Mouse (Mus musculus): ENCODE data around the gene Sco2. TPM values are rescaled to one million over a fixed set of nuclear protein-coding genes. Genes with fewer than 3 reads are reported as not detected.

Gene Sco2
- polyA plus RNA-seq, 1 experiment = 26.6 TPM

DNA sequence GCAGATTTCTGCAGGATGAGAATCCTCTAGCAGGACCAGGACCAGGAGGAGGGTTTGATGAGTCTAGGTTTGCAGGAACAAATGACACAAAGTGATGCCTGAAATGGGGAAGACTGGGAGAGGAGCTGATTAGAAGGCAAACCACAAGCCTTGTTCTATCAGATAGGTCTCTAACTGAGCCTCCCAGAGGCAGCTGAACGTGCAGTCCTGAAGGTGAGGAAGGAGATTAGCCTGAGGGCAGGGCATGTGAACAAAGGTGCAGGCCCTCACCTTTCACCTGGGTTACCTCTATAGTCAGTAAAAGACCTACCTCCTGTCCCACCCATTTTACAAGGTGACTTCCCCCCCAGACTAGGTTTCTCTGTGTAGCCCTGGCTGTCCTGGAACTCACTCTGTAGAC is 26.1 kb upstream of the Sco2 start:
- Histone ChIP-seq H3K27ac (ENCODE audit: insufficient read depth, low read length) (no peak overlapping the region), H3K36me3 (ENCODE audit: control insufficient read depth, insufficient read depth, low read length) (no peaks in the 10 kb centered on the region), H3K4me3 (ENCODE audit: extremely low read depth, insufficient read depth, insufficient read length) (no peak overlapping the region), H3K4me1 (ENCODE audit: control insufficient read depth, insufficient read depth, insufficient read length) (no peaks in the 10 kb centered on the region), H3K27me3 (ENCODE audit: control insufficient read depth, insufficient read depth, low read length) (no peaks in the 10 kb centered on the region)
- TF ChIP-seq CTCF (IDR thresholded peaks at IDR 0.05; ENCODE audit: extremely low read depth, insufficient read depth, insufficient read length, insufficient replicate concordance) (no peak), POLR2A (IDR thresholded peaks at IDR 0.05; ENCODE audit: low read depth, low read length) (no peak)
- 73% methylated on average over 1 of the region's 1 CpGs for WGBS
- no peak for DNase-seq (ENCODE audit: low read depth in 1 of 2, low spot score in 2 of 2)

DNA sequence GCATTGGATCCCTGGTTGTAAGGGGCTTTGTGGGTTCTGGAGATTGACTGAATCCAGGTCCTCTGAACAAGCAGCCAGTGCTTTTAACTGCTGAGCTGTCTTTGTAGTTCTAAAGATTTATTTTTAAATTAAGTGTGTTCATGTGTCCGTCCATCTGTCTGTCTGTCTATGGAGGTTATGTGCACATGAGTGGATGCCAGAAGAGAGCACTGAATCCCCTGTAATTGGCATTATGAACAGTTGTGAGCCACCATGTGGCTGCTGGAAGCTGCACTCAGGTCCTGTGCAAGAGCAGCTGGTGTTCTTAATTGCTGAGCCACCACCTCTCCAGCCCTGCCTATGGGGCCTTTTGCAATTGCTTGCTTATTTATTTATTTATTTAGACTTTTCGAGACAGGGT is 24.5 kb upstream of the Sco2 start:
- WGBS = 96% methylated on average over 2 of the region's 2 CpGs
- TF ChIP-seq CTCF (IDR thresholded peaks at IDR 0.05; ENCODE audit: extremely low read depth, insufficient read depth, insufficient read length, insufficient replicate concordance) (no peak), POLR2A (IDR thresholded peaks at IDR 0.05; ENCODE audit: low read depth, low read length) (no peak)
- Histone ChIP-seq H3K27ac (ENCODE audit: insufficient read depth, low read length) (no peak overlapping the region), H3K4me3 (ENCODE audit: extremely low read depth, insufficient read depth, insufficient read length) (no peak overlapping the region), H3K4me1 (ENCODE audit: control insufficient read depth, insufficient read depth, insufficient read length) (no peaks in the 10 kb centered on the region), H3K27me3 (ENCODE audit: control insufficient read depth, insufficient read depth, low read length) (no peaks in the 10 kb centered on the region), H3K36me3 (ENCODE audit: control insufficient read depth, insufficient read depth, low read length) (no peaks in the 10 kb centered on the region)
- DNase-seq (ENCODE audit: low read depth in 1 of 2, low spot score in 2 of 2) = no peak

DNA sequence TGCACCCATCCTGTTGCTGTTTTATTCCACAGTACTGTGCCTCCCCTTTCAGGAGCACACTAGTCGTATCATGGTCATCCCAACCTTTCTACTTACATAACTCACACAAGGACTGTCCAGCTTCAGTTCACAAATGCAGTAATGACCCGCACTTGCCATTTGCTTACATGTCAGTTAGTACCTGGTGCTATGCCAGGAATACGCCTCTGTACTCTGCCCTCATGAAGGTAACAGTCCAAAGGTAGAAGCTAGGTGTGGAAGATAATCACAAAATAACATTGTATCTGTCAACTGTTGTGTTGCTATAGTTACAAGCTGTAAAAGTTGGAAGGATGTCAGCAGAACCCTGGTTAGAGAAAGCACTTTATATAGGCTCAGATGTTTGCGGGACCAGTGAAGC is 23.2 kb upstream of the Sco2 start:
- H3K4me3 ChIP-seq (ENCODE audit: extremely low read depth, insufficient read depth, insufficient read length) = no peak overlapping the region
- H3K27ac ChIP-seq (ENCODE audit: insufficient read depth, low read length) = no peak overlapping the region
- TF ChIP-seq CTCF (IDR thresholded peaks at IDR 0.05; ENCODE audit: extremely low read depth, insufficient read depth, insufficient read length, insufficient replicate concordance) = no peak
- TF ChIP-seq POLR2A (IDR thresholded peaks at IDR 0.05; ENCODE audit: low read depth, low read length) = no peak
- DNase-seq (ENCODE audit: low read depth in 1 of 2, low spot score in 2 of 2) = no peak
- no peaks in the 10 kb centered on the region for H3K4me1 ChIP-seq (ENCODE audit: control insufficient read depth, insufficient read depth, insufficient read length)
- 95% methylated on average over 4 of the region's 4 CpGs for WGBS
- no peaks in the 10 kb centered on the region for H3K36me3 ChIP-seq (ENCODE audit: control insufficient read depth, insufficient read depth, low read length)
- no peaks in the 10 kb centered on the region for H3K27me3 ChIP-seq (ENCODE audit: control insufficient read depth, insufficient read depth, low read length)

GRCm38 (mm10) chr15:89390081-89390480 is 16.4 kb upstream of the Sco2 start:
- Histone ChIP-seq H3K27ac (ENCODE audit: insufficient read depth, low read length) (no peak overlapping the region), H3K4me3 (ENCODE audit: extremely low read depth, insufficient read depth, insufficient read length) (no peak overlapping the region), H3K27me3 (ENCODE audit: control insufficient read depth, insufficient read depth, low read length) (no peaks in the 10 kb centered on the region), H3K36me3 (ENCODE audit: control insufficient read depth, insufficient read depth, low read length) (no peaks in the 10 kb centered on the region), H3K4me1 (ENCODE audit: control insufficient read depth, insufficient read depth, insufficient read length) (no peaks in the 10 kb centered on the region)
- no peak for DNase-seq (ENCODE audit: low read depth in 1 of 2, low spot score in 2 of 2)
- 93% methylated on average over 10 of the region's 10 CpGs for WGBS
- no peak for TF ChIP-seq POLR2A (IDR thresholded peaks at IDR 0.05; ENCODE audit: low read depth, low read length)
- no peak for TF ChIP-seq CTCF (IDR thresholded peaks at IDR 0.05; ENCODE audit: extremely low read depth, insufficient read depth, insufficient read length, insufficient replicate concordance)

DNA sequence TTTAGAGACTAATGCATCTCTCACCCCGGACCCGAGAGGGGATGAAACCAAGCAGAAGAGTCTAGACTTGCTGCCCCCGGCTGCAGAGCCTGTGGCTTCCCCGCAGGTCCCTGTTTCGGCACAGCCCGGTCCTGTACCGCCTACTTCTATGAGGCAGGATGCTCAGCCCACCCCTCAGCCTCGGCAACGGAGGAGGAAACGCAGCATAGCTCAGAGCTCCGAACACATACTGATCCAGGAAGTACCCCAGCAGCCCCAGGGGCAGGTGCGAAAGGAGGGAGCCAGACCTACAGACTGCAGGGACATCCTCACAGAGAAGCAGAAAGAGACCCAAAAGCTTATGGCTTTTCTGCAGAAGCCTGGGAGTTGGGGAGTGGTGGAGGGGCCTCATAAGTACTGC is 13.5 kb upstream of the Sco2 start:
- Histone ChIP-seq H3K4me1 (ENCODE audit: control insufficient read depth, insufficient read depth, insufficient read length) (no peaks in the 10 kb centered on the region), H3K27ac (ENCODE audit: insufficient read depth, low read length) (no peak overlapping the region), H3K4me3 (ENCODE audit: extremely low read depth, insufficient read depth, insufficient read length) (no peak overlapping the region), H3K36me3 (ENCODE audit: control insufficient read depth, insufficient read depth, low read length) (no peaks in the 10 kb centered on the region), H3K27me3 (ENCODE audit: control insufficient read depth, insufficient read depth, low read length) (no peaks in the 10 kb centered on the region)
- WGBS = 11% methylated on average over 12 of the region's 12 CpGs
- no peak for DNase-seq (ENCODE audit: low read depth in 1 of 2, low spot score in 2 of 2)
- TF ChIP-seq CTCF (IDR thresholded peaks at IDR 0.05; ENCODE audit: extremely low read depth, insufficient read depth, insufficient read length, insufficient replicate concordance) (no peak), POLR2A (IDR thresholded peaks at IDR 0.05; ENCODE audit: low read depth, low read length) (no peak)

DNA sequence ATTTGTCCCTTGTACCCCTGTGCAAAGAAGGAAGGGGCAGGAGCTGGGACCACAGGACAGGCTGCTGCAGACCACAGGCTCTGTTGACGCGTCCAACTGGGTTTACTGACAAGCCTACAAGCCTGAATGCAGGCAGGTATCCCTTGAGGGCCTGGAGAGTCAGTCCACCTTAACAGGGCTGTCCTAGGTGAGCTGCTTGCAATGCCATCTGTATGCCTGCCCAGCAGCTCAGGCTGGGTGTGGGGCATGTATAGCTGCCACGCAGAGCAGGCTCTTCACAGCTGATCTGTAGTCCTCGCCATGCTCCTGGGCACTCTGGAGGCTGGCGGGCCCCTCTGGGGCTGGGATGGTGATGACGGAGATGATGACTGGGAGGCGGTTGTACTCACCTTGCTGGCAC is 11.0 kb upstream of the Sco2 start, which contains the start of gene Klhdc7b:
Gene Klhdc7b (plus strand): TSS at position 301 of the 400 bp plus-strand sequence.
- Histone ChIP-seq H3K27me3 (ENCODE audit: control insufficient read depth, insufficient read depth, low read length) (no peaks in the 10 kb centered on the region), H3K4me1 (ENCODE audit: control insufficient read depth, insufficient read depth, insufficient read length) (no peaks in the 10 kb centered on the region), H3K36me3 (ENCODE audit: control insufficient read depth, insufficient read depth, low read length) (no peaks in the 10 kb centered on the region), H3K27ac (ENCODE audit: insufficient read depth, low read length) (no peak within 1 kb of the TSS), H3K4me3 (ENCODE audit: extremely low read depth, insufficient read depth, insufficient read length) (no peak within 1 kb of the TSS)
- 91% methylated on average over 7 of the region's 7 CpGs for WGBS
- DNase-seq (ENCODE audit: low read depth in 1 of 2, low spot score in 2 of 2) = no peak
- TF ChIP-seq CTCF (IDR thresholded peaks at IDR 0.05; ENCODE audit: extremely low read depth, insufficient read depth, insufficient read length, insufficient replicate concordance) (no peak), POLR2A (IDR thresholded peaks at IDR 0.05; ENCODE audit: low read depth, low read length) (no peak)

DNA sequence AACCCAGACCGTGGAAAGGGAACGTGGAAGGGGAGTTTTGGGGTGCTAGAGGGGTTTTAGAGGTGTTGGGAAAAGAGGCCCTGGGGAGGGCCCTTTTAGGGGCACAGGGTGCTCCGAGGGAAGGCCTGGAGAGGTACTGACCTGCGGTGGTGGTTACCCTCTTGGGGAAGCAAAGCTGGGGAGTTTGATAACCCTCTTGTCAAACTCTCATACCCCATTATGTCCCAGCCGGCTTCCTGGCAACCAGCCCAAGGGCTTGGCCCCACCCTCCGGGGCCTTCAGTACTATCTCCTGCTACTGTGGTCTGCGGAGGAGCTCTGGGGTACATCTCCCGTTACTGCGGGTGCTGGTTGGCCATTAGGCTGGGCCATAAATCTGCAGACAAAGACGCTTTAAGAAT is 5.8 kb upstream of the Sco2 start:
- peaks cover 9% of the 10 kb centered on the region for H3K27me3 ChIP-seq (ENCODE audit: control insufficient read depth, insufficient read depth, low read length)
- H3K4me3 ChIP-seq (ENCODE audit: extremely low read depth, insufficient read depth, insufficient read length) = no peak overlapping the region
- peaks cover 3% of the 10 kb centered on the region; the same call in 1 of the 2 replicates for H3K4me1 ChIP-seq (ENCODE audit: control insufficient read depth, insufficient read depth, insufficient read length)
- TF ChIP-seq POLR2A (IDR thresholded peaks at IDR 0.05; ENCODE audit: low read depth, low read length) (no peak), CTCF (IDR thresholded peaks at IDR 0.05; ENCODE audit: extremely low read depth, insufficient read depth, insufficient read length, insufficient replicate concordance) (no peak)
- H3K36me3 ChIP-seq (ENCODE audit: control insufficient read depth, insufficient read depth, low read length) = no peaks in the 10 kb centered on the region
- H3K27ac ChIP-seq (ENCODE audit: insufficient read depth, low read length) = no peak overlapping the region
- 10% methylated on average over 10 of the region's 10 CpGs for WGBS
- no peak for DNase-seq (ENCODE audit: low read depth in 1 of 2, low spot score in 2 of 2)
